Mouse (Mus musculus): Measurements from ENCODE around the gene Fli1. TPM values are rescaled to one million over a fixed set of nuclear protein-coding genes. Genes with fewer than 3 reads are reported as not detected.

Gene Fli1
- total and polyA plus RNA-seq, 3 experiments = 13.8 to 171 (median 24.3) TPM

GRCm38 (mm10) chr9:32478799-32479198, 63.9 kb downstream of the Fli1 start:
- no peak overlapping the region for H3K9ac ChIP-seq (ENCODE audit: control insufficient read depth, low read depth, low read length, poor library complexity, severe bottlenecking)
- peaks cover 2 to 7% of the 10 kb centered on the region in 2 experiments; a peak in 2 of 4 replicates for H3K4me1 ChIP-seq (ENCODE audit: control insufficient read depth in 1 of 2, insufficient read depth in 2 of 2, low read length in 2 of 2)
- no peaks in the 10 kb centered on the region for H3K9me3 ChIP-seq (replicated peaks; ENCODE audit: insufficient read depth, low read length)
- H3K36me3 ChIP-seq (ENCODE audit: control insufficient read depth in 1 of 2, insufficient read depth in 2 of 2, low read length in 2 of 2) = peaks cover 2 to 4% of the 10 kb centered on the region in 2 experiments; a peak in 3 of 4 replicates
- TF ChIP-seq CHD2 (IDR thresholded peaks at IDR 0.05; ENCODE audit: low read length) (no peak), KAT2A (conservative IDR thresholded peaks at IDR 0.05; ENCODE audit: low read depth, low read length) (no peak), EP300 (IDR thresholded peaks at IDR 0.05; ENCODE audit: low read depth in 1 of 2, low read length in 2 of 2) (no peak), ZMIZ1 (IDR thresholded peaks at IDR 0.05; ENCODE audit: low read depth, low read length) (no peak), CTCF (IDR thresholded peaks at IDR 0.05 in 2 of 3, conservative IDR thresholded peaks at IDR 0.05 in 1 of 3; ENCODE audit: control insufficient read depth in 1 of 3, insufficient read depth in 1 of 3, low read depth in 2 of 3, low read length in 3 of 3, poor library complexity in 1 of 3, severe bottlenecking in 1 of 3) (no peak), RAD21 (IDR thresholded peaks at IDR 0.05; ENCODE audit: low read depth, low read length) (no peak), SIN3A (IDR thresholded peaks at IDR 0.05; ENCODE audit: low read length) (no peak), ETS1 (IDR thresholded peaks at IDR 0.05; ENCODE audit: low read depth, low read length) (no peak), TAL1 (IDR thresholded peaks at IDR 0.05; ENCODE audit: low read length) (no peak), GABPA (IDR thresholded peaks at IDR 0.05; ENCODE audit: low read depth, low read length) (no peak), GATA1 (IDR thresholded peaks at IDR 0.05; ENCODE audit: low read depth, low read length) (no peak), POLR2A (IDR thresholded peaks at IDR 0.05; ENCODE audit: control insufficient read depth in 1 of 2, insufficient read depth in 1 of 2, low read depth in 1 of 2, low read length in 2 of 2, poor library complexity in 1 of 2) (no peak), JUND (IDR thresholded peaks at IDR 0.05; ENCODE audit: low read depth, low read length) (no peak), NELFE (IDR thresholded peaks at IDR 0.05; ENCODE audit: low read depth, low read length) (no peak), CHD1 (IDR thresholded peaks at IDR 0.05; ENCODE audit: low read depth, low read length) (no peak)
- DNase-seq (ENCODE audit: low read depth, low spot score) = no peak
- peaks cover 2% of the 10 kb centered on the region; the same call in 1 of the 2 replicates for H3K79me2 ChIP-seq (ENCODE audit: control insufficient read depth, insufficient read depth, low read length, poor library complexity)
- H3K27me3 ChIP-seq (ENCODE audit: control insufficient read depth in 1 of 2, insufficient read depth in 2 of 2, low read length in 2 of 2) = no peaks in the 10 kb centered on the region
- no peak overlapping the region for H3K27ac ChIP-seq (ENCODE audit: control insufficient read depth, low read depth, low read length)
- no peak overlapping the region for H3K4me3 ChIP-seq (ENCODE audit: control insufficient read depth in 1 of 2, insufficient read depth in 1 of 2, low read depth in 2 of 2, low read length in 2 of 2)

GRCm38 (mm10) chr9:32478087-32478486, 64.6 kb downstream of the Fli1 start:
- Histone ChIP-seq H3K36me3 (ENCODE audit: control insufficient read depth in 1 of 2, insufficient read depth in 2 of 2, low read length in 2 of 2) (peaks cover 2 to 4% of the 10 kb centered on the region in 2 experiments; a peak in 3 of 4 replicates), H3K4me1 (ENCODE audit: control insufficient read depth in 1 of 2, insufficient read depth in 2 of 2, low read length in 2 of 2) (peaks cover 2 to 7% of the 10 kb centered on the region in 2 experiments; a peak in 2 of 4 replicates), H3K27me3 (ENCODE audit: control insufficient read depth in 1 of 2, insufficient read depth in 2 of 2, low read length in 2 of 2) (no peaks in the 10 kb centered on the region)

More at GRCm38 (mm10) chr9:32478087-32478486, 64.6 kb downstream of the Fli1 start:
- H3K79me2 ChIP-seq (ENCODE audit: control insufficient read depth, insufficient read depth, low read length, poor library complexity) = peaks cover 2% of the 10 kb centered on the region; the same call in 1 of the 2 replicates
- H3K9me3 ChIP-seq (replicated peaks; ENCODE audit: insufficient read depth, low read length) = no peaks in the 10 kb centered on the region
- TF ChIP-seq USF2 (IDR thresholded peaks at IDR 0.05; ENCODE audit: borderline replicate concordance in 1 of 2, insufficient read depth in 1 of 2, low read depth in 1 of 2, low read length in 2 of 2) = no peak
- no peak for TF ChIP-seq USF1 (IDR thresholded peaks at IDR 0.05; ENCODE audit: low read depth, low read length)
- TF ChIP-seq MEF2A (IDR thresholded peaks at IDR 0.05; ENCODE audit: extremely low read depth, insufficient replicate concordance, low read depth, low read length, poor library complexity, severe bottlenecking) = no peak
- TF ChIP-seq ZC3H11A (IDR thresholded peaks at IDR 0.05; ENCODE audit: low read depth, low read length) = no peak
- TF ChIP-seq MAX (IDR thresholded peaks at IDR 0.05; ENCODE audit: low read length) = no peak
- TF ChIP-seq RAD21 (IDR thresholded peaks at IDR 0.05; ENCODE audit: low read depth, low read length) = no peak
- no peak for TF ChIP-seq ZKSCAN1 (IDR thresholded peaks at IDR 0.05; ENCODE audit: low read depth, low read length)
- TF ChIP-seq UBTF (IDR thresholded peaks at IDR 0.05; ENCODE audit: borderline replicate concordance, insufficient read depth, low read depth, low read length) = no peak
- no peak for TF ChIP-seq GABPA (IDR thresholded peaks at IDR 0.05; ENCODE audit: low read depth, low read length)
- TF ChIP-seq MYC (IDR thresholded peaks at IDR 0.05; ENCODE audit: low read depth, low read length) = no peak
- TF ChIP-seq NRF1 (IDR thresholded peaks at IDR 0.05; ENCODE audit: insufficient read depth, low read depth, low read length, poor library complexity, severe bottlenecking) = no peak
- no peak for TF ChIP-seq BHLHE40 (IDR thresholded peaks at IDR 0.05; ENCODE audit: borderline replicate concordance, low read depth, low read length)
- peak; percentile 22 for DNase-seq (ENCODE audit: low read depth, low spot score)
- H3K9ac ChIP-seq (ENCODE audit: control insufficient read depth, low read depth, low read length, poor library complexity, severe bottlenecking) = no peak overlapping the region
- H3K27ac ChIP-seq (ENCODE audit: control insufficient read depth, low read depth, low read length) = no peak overlapping the region
- no peak overlapping the region for H3K4me3 ChIP-seq (ENCODE audit: control insufficient read depth in 1 of 2, insufficient read depth in 1 of 2, low read depth in 2 of 2, low read length in 2 of 2)
